8 mouse cellular contexts compared by ENCODE assay signal in the genomic region with DNA sequence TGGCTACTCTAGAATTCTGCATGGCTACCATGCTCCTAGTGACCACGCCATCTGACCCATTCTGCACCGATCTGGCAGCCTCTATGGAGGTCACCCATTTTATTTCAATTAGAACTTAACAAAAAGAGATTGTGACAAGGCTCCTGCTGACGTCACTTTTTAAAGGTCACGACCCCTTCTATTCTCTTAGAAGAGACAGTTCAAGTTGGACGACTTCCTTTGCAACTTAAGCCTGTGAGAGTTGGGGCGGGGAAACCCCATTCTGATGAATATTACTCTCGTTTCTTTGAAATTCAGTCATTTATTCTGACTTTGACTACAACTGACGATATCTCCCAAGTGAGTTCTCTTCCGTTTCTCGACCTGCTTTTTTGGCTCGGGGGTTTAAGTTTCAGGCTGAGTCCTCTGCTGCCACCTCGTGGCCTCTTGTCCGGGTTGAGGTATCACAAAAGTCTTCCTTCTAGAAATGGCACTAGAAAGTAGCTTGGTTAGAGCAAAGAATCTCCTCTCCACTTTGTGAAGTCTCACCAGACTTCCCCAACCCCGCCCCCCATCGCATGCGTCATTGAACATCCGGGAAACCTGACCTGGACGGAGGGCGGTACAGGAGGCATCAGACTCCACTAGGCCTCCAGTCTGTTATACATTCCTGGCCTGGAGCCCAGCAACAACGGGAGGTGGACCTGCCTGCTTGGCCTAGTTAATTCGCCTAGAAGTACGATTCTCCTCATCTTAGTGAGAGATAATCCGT. TPM values are rescaled to one million over a fixed set of nuclear protein-coding genes. Genes with fewer than 3 reads are reported as not detected.
DNase-seq lines count a peak whose midpoint lies in the region; ATAC-seq lines count a peak whose summit lies in the region.

No protein-coding gene starts in this region.

- H3K4me1 ChIP-seq in hindbrain, embryonic 10.5 days (replicated peaks) = peaks cover 53% of the 10 kb centered on the region

- H3K27ac ChIP-seq in hindbrain, embryonic 10.5 days = peak overlapping the region; percentile 87

- peak; percentile 94 for DNase-seq in MN1 (ENCODE audit: low spot score)
- DNase-seq in cerebellum, adult 9-10 months = peak; percentile 93
- DNase-seq in hindbrain, embryonic 10.5 days (ENCODE audit: low spot score) = peak; percentile 91
- DNase-seq in layer of hippocampus, postnatal 10 days (ENCODE audit: low spot score in 2 of 2) = peak; percentile 84 to 89
- DNase-seq in lung, postnatal 14 days = peak; percentile 90
- peak; percentile 86 for DNase-seq in ovary, postnatal 36 days (ENCODE audit: low spot score)
- DNase-seq in thymus, postnatal 25 days = peak; percentile 94

- H3K36me3 ChIP-seq in hindbrain, embryonic 10.5 days = peaks cover 5% of the 10 kb centered on the region; the same call in 1 of the 2 replicates

- H3K27me3 ChIP-seq in hindbrain, embryonic 10.5 days (ENCODE audit: insufficient read depth, poor library complexity, severe bottlenecking) = no peaks in the 10 kb centered on the region

- H3K9me3 ChIP-seq in hindbrain, embryonic 10.5 days = no peaks in the 10 kb centered on the region

- H3K4me3 ChIP-seq in hindbrain, embryonic 10.5 days = peak overlapping the region; percentile 45

- WGBS in hindbrain, embryonic 10.5 days = 4% methylated on average over 23 of the region's 23 CpGs

- peak; percentile 8; the same call in 1 of the 2 replicates for ATAC-seq in frontal cortex, adult (ENCODE audit: low TSS enrichment)

RNA-seq across cellular contexts. Expression of gene Zfp219, which starts 2.4 kb away (rescaled TPM):
- polyA plus RNA-seq in hindbrain, embryonic 10.5 days (2016; fragmentation: Nextera tagmentation; extraction: Ambion mirVana) = 74.3 and 83.6 TPM in 2 replicates
- 10 to 100 TPM; 43.5 to 45.0 TPM for total RNA-seq in layer of hippocampus, postnatal 10 days (2021)

RNA-seq across cellular contexts. Expression of gene Tmem253, which starts 7.4 kb away (rescaled TPM):
- 0.80 and 1.0 TPM in 2 replicates for polyA plus RNA-seq in hindbrain, embryonic 10.5 days (2016; fragmentation: Nextera tagmentation; extraction: Ambion mirVana)
- under 1 TPM in 1 of 2 experiments, not detected in 1; 0.51 TPM for total RNA-seq in layer of hippocampus, postnatal 10 days (2021)

RNA-seq across cellular contexts. Expression of gene Olfr221, which starts 19.4 kb away (rescaled TPM):
- not detected in 2 replicates for polyA plus RNA-seq in hindbrain, embryonic 10.5 days (2016; fragmentation: Nextera tagmentation; extraction: Ambion mirVana)
- not detected for total RNA-seq in layer of hippocampus, postnatal 10 days (2021)

RNA-seq across cellular contexts. Expression of gene Arhgef40, which starts 38.4 kb away (rescaled TPM):
- 100 and 106 TPM in 2 replicates for polyA plus RNA-seq in hindbrain, embryonic 10.5 days (2016; fragmentation: Nextera tagmentation; extraction: Ambion mirVana)
- total RNA-seq in layer of hippocampus, postnatal 10 days (2021) = 10 to 100 TPM; 53.4 to 59.6 TPM

Comparison
In these comparisons a context has a peak if more than half of its experiments do, and no peak if none do; other contexts are left out.
1. Peak in every context shown above with its lines: DNase-seq, ATAC-seq, H3K4me3 ChIP-seq and H3K27ac ChIP-seq.